Mouse (Mus musculus) R1 (cell line): ENCODE measurements at regions not wholly inside any gene's neighbourhood (a gene's known extent, or its start where the extent isn't known, plus 50 kb on each side); places are given as distances from the start of the nearest gene placed in this dataset.

Experiments
- DNase-seq: peaks from one replicate; pipeline ENCODE4 v3.0.0-alpha.2; 2018; ENCODE audit warnings: low read depth, low spot score

GRCm38 (mm10) chr6:111621684-111622480, 651.7 kb upstream of the Lmcd1 start:
- peak; percentile 16 for DNase-seq

GRCm38 (mm10) chr6:111622481-111623139, 650.9 kb upstream of the Lmcd1 start:
- DNase-seq, result no peak

- no peak for DNase-seq
Observed at GRCm38 (mm10) chr6:111623140-111623497, 650.4 kb upstream of the Lmcd1 start.

- peak; percentile 79 for DNase-seq
Observed at GRCm38 (mm10) chr6:111625501-111625900, 648.1 kb upstream of the Lmcd1 start.

GRCm38 (mm10) chr6:111652736-111653135, 620.8 kb upstream of the Lmcd1 start:
- DNase-seq, result no peak

GRCm38 (mm10) chr6:111659957-111660356, 613.6 kb upstream of the Lmcd1 start:
- no peak for DNase-seq

GRCm38 (mm10) chr6:111664603-111665002, 609.0 kb upstream of the Lmcd1 start:
- no peak for DNase-seq

- peak; percentile 71 for DNase-seq
Observed at GRCm38 (mm10) chr6:111684911-111685310, 588.6 kb upstream of the Lmcd1 start.

- no peak for DNase-seq
Observed at GRCm38 (mm10) chr6:111702864-111703263, 570.7 kb upstream of the Lmcd1 start.

GRCm38 (mm10) chr6:111708277-111708676, 565.3 kb upstream of the Lmcd1 start:
- DNase-seq, result no peak

GRCm38 (mm10) chr6:111725969-111726368, 547.6 kb upstream of the Lmcd1 start:
- DNase-seq, result no peak

- DNase-seq, result no peak
Observed at GRCm38 (mm10) chr6:111730381-111730780, 543.2 kb upstream of the Lmcd1 start.

GRCm38 (mm10) chr6:111733926-111734325, 539.6 kb upstream of the Lmcd1 start:
- no peak for DNase-seq

GRCm38 (mm10) chr6:111738983-111739382, 534.6 kb upstream of the Lmcd1 start:
- DNase-seq, result no peak

GRCm38 (mm10) chr6:111781710-111782481, 491.7 kb upstream of the Lmcd1 start:
- no peak for DNase-seq

GRCm38 (mm10) chr6:111808611-111809010, 464.9 kb upstream of the Lmcd1 start:
- DNase-seq, result no peak

- DNase-seq, result peak; percentile 10
Observed at GRCm38 (mm10) chr6:111813982-111814603, 459.5 kb upstream of the Lmcd1 start.

- no peak for DNase-seq
Observed at GRCm38 (mm10) chr6:111815150-111815549, 458.4 kb upstream of the Lmcd1 start.

- DNase-seq, result no peak
Observed at GRCm38 (mm10) chr6:111820265-111820664, 453.3 kb upstream of the Lmcd1 start.

- DNase-seq, result no peak
Observed at GRCm38 (mm10) chr6:111844321-111844835, 429.2 kb upstream of the Lmcd1 start.

GRCm38 (mm10) chr6:111866101-111866598, 407.4 kb upstream of the Lmcd1 start:
- no peak for DNase-seq
